Mouse (Mus musculus): ENCODE measurements around the gene Htr2a. TPM values are rescaled to one million over a fixed set of nuclear protein-coding genes. Genes with fewer than 3 reads are reported as not detected.

Gene Htr2a
- polyA plus RNA-seq, 1 experiment from 2014 or later = 0.49 TPM

DNA sequence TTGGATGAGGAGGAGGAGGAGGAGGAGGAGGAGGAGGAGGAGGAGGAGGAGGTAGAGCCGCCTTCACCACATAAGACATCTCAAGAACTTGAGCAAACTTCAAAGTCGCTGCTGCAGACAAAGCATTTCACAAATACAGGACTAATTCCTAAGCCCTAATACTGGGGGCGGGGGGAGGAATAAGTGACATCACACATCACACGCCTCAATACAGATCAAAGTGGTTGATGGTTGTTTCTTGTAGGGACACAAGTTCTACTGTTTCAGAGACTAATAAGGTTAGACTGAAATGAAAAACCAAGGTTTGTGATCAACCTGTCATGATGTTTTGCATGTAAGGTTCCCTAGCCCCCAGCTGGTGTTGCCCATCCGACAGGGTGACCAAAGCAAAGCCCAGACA lies 39.2 kb downstream of the Htr2a start:
- no peaks in the 10 kb centered on the region for H3K36me3 ChIP-seq (ENCODE audit: control insufficient read depth, insufficient read depth, low read length)
- ATAC-seq (ENCODE audit: insufficient read depth, low FRiP score, low TSS enrichment) = no peak

DNA sequence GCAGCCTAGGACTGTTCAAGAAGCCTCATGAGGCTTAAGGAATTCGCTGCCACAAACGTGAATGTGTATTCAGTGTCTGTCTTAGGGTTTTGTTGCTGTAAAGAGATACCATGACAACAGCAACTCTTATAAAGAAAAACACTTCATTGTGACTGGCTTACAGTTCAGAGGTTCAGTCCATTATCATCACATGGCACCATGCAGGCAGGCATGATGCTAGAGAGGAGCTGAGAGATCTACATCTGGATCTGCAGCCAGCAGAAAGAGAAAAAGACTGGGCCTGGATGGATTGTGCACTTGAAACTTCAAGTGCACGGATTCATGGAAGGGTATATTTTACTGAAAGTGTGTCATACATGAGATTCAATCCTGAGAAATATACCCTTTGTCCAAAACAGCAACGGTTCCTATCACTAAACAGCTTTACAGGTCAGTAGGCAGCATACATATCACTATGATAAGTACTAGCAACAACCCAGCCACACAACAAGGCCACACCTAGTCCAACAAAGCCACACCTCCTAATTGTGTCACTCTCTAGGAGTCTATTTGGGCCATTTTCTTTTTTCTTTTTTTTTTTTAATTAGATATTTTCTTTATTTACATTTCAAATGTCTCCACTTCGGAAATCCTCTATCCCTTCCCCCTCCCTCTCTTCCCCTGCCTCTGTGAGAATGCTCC lies 43.8 kb downstream of the Htr2a start:
- Histone ChIP-seq H3K4me2 (ENCODE audit: low read depth) (no peak overlapping the region), H3K27me3 (ENCODE audit: control insufficient read depth, insufficient read depth, low read length) (no peaks in the 10 kb centered on the region), H3K9me3 (ENCODE audit: control insufficient read depth, low read length) (no peaks in the 10 kb centered on the region), H3K36me3 (ENCODE audit: control insufficient read depth, insufficient read depth, low read length) (no peaks in the 10 kb centered on the region), H3K4me3 (ENCODE audit: low read depth, low read length) (no peak overlapping the region), H3K27ac (ENCODE audit: low read depth, low read length) (no peak overlapping the region), H3K4me1 (ENCODE audit: control insufficient read depth, insufficient read depth, low read length) (no peaks in the 10 kb centered on the region), H3K9ac (ENCODE audit: low read length) (no peak overlapping the region)
- ATAC-seq (ENCODE audit: insufficient read depth, low FRiP score, low TSS enrichment) (no peak), DNase-seq (ENCODE audit: low spot score) (no peak)
- 85% methylated on average over 5 of the region's 5 CpGs for WGBS

More for the DNA sequence above, 39.2 kb downstream of the Htr2a start:
- WGBS = 84% methylated on average over 5 of the region's 5 CpGs
- no peak overlapping the region for H3K4me2 ChIP-seq (ENCODE audit: low read depth)
- no peak for DNase-seq (ENCODE audit: low spot score)
- H3K4me3 ChIP-seq (ENCODE audit: low read depth, low read length) = no peak overlapping the region
- H3K9ac ChIP-seq (ENCODE audit: low read length) = no peak overlapping the region
- no peaks in the 10 kb centered on the region for H3K27me3 ChIP-seq (ENCODE audit: control insufficient read depth, insufficient read depth, low read length)
- H3K27ac ChIP-seq (ENCODE audit: low read depth, low read length) = no peak overlapping the region
- no peaks in the 10 kb centered on the region for H3K4me1 ChIP-seq (ENCODE audit: control insufficient read depth, insufficient read depth, low read length)
- no peaks in the 10 kb centered on the region for H3K9me3 ChIP-seq (ENCODE audit: control insufficient read depth, low read length)

DNA sequence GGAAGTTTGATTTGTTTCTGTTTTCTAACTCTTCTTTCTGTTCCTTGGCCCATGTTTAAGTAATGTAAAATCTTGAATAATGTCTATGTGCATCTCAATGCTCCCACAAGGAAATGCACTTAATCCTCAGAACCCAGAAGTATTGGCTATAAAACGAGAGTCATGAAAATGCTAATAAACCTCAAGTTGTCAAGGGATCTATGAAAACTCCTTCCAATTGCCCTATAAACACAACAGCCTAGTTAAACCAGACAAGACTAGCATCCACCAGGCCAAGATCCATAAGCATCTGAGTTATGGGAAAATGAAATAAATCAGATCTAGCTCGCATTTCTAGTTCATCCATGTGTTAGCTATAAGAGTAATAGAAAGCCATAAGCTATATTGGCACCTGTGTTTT lies 51.3 kb downstream of the Htr2a start:
- Histone ChIP-seq H3K4me3 (ENCODE audit: low read depth, low read length) (no peak overlapping the region), H3K9me3 (ENCODE audit: control insufficient read depth, low read length) (no peaks in the 10 kb centered on the region), H3K4me1 (ENCODE audit: control insufficient read depth, insufficient read depth, low read length) (no peaks in the 10 kb centered on the region), H3K4me2 (ENCODE audit: low read depth) (no peak overlapping the region), H3K27ac (ENCODE audit: low read depth, low read length) (no peak overlapping the region), H3K27me3 (ENCODE audit: control insufficient read depth, insufficient read depth, low read length) (no peaks in the 10 kb centered on the region), H3K9ac (ENCODE audit: low read length) (no peak overlapping the region), H3K36me3 (ENCODE audit: control insufficient read depth, insufficient read depth, low read length) (no peaks in the 10 kb centered on the region)
- ATAC-seq (ENCODE audit: insufficient read depth, low FRiP score, low TSS enrichment) (no peak), DNase-seq (ENCODE audit: low spot score) (no peak)
- WGBS = 89% methylated on average over 2 of the region's 2 CpGs

DNA sequence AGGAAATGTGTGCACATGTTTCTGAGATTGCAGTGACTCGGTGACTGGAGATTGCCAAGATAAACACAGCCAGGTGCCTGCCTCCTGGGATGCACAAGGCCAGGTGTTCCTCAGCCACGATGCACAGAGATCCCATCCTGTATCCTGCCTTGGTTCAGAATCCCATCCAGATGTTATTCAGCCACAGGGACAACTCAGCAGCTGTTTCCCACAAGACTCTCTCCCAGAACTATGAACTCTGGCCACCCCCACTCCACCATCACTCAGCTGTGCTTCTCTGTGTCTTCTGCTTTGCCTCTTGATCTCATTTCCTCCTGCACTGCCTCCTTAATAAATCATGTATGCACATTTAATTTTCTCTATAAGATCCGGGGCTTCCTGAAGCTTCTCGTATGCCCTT lies 56.1 kb downstream of the Htr2a start:
- Histone ChIP-seq H3K9ac (ENCODE audit: low read length) (no peak overlapping the region), H3K9me3 (ENCODE audit: control insufficient read depth, low read length) (no peaks in the 10 kb centered on the region), H3K4me1 (ENCODE audit: control insufficient read depth, insufficient read depth, low read length) (no peaks in the 10 kb centered on the region), H3K4me2 (ENCODE audit: low read depth) (no peak overlapping the region), H3K27ac (ENCODE audit: low read depth, low read length) (no peak overlapping the region), H3K4me3 (ENCODE audit: low read depth, low read length) (no peak overlapping the region), H3K36me3 (ENCODE audit: control insufficient read depth, insufficient read depth, low read length) (no peaks in the 10 kb centered on the region), H3K27me3 (ENCODE audit: control insufficient read depth, insufficient read depth, low read length) (no peaks in the 10 kb centered on the region)
- no peak for ATAC-seq (ENCODE audit: insufficient read depth, low FRiP score, low TSS enrichment)
- 45% methylated on average over 4 of the region's 4 CpGs for WGBS
- DNase-seq (ENCODE audit: low spot score) = no peak

DNA sequence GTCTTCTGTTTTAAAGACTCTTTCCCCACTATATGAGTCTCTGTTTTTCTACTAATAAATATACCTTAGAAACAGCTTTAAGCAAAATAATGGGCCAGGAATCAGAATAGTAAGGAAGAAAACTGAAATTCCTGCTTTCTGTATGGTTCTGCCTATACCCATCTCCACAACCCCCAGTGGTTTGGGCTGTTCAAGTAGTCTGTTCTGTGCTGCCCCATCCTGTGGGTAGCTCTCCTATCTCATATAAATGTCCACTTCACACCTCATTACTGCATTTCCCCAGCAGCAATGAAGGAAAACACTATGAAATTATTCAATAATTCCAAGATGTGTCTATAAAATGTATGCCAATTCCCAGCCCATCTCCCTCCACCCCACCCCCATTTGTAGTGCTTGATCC lies 56.8 kb downstream of the Htr2a start:
- no peak overlapping the region for H3K4me3 ChIP-seq (ENCODE audit: low read depth, low read length)
- no peaks in the 10 kb centered on the region for H3K4me1 ChIP-seq (ENCODE audit: control insufficient read depth, insufficient read depth, low read length)
- DNase-seq (ENCODE audit: low spot score) (no peak), ATAC-seq (ENCODE audit: insufficient read depth, low FRiP score, low TSS enrichment) (no peak)
- H3K27me3 ChIP-seq (ENCODE audit: control insufficient read depth, insufficient read depth, low read length) = no peaks in the 10 kb centered on the region
- H3K36me3 ChIP-seq (ENCODE audit: control insufficient read depth, insufficient read depth, low read length) = no peaks in the 10 kb centered on the region
- H3K27ac ChIP-seq (ENCODE audit: low read depth, low read length) = no peak overlapping the region
- H3K9me3 ChIP-seq (ENCODE audit: control insufficient read depth, low read length) = no peaks in the 10 kb centered on the region
- no peak overlapping the region for H3K4me2 ChIP-seq (ENCODE audit: low read depth)
- no peak overlapping the region for H3K9ac ChIP-seq (ENCODE audit: low read length)

DNA sequence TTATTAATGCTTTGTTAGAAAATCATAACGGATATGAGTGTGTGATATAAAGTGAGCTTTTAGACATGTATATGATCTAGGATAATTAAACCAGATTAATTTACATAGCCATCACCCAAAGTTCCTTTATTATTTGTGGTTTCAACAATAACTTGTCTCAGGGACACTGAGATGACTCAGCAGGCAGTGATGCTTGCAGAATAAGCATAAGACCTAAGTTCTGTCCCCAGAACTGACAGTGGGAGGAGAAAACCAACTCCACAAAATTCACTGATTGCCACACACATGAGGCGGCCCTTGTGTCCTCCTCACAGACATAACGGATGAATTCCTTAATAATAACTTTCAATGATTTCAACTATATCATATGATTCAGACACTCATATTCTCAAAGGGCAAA lies 58.6 kb downstream of the Htr2a start:
- H3K27ac ChIP-seq (ENCODE audit: low read depth, low read length) = no peak overlapping the region
- no peak overlapping the region for H3K9ac ChIP-seq (ENCODE audit: low read length)
- no peaks in the 10 kb centered on the region for H3K4me1 ChIP-seq (ENCODE audit: control insufficient read depth, insufficient read depth, low read length)
- WGBS = 90% methylated on average over 3 of the region's 3 CpGs
- H3K9me3 ChIP-seq (ENCODE audit: control insufficient read depth, low read length) = no peaks in the 10 kb centered on the region
- H3K4me3 ChIP-seq (ENCODE audit: low read depth, low read length) = no peak overlapping the region
- DNase-seq (ENCODE audit: low spot score) = no peak
- ATAC-seq (ENCODE audit: insufficient read depth, low FRiP score, low TSS enrichment) = no peak
- H3K36me3 ChIP-seq (ENCODE audit: control insufficient read depth, insufficient read depth, low read length) = no peaks in the 10 kb centered on the region
- H3K4me2 ChIP-seq (ENCODE audit: low read depth) = no peak overlapping the region
- no peaks in the 10 kb centered on the region for H3K27me3 ChIP-seq (ENCODE audit: control insufficient read depth, insufficient read depth, low read length)

DNA sequence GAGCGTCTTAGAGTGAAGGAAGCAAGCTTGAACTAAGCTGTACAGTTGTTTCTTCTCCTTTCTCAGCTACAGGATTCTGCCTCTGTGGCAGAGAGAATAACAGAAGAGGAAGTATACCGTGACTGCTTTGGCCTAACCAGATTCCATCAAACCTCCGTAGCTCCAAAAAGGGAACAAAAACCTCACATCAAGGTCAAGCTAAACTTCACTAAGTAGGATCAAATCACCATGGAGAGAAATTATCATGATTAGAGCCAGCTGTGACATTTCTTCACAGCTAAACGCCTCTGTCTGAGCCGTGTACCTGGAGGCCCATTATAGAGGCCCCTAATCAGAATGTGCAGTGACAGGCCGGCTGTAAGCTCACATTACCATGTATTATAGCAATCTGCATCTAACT lies 63.3 kb downstream of the Htr2a start:
- WGBS = 66% methylated on average over 6 of the region's 6 CpGs
- Histone ChIP-seq H3K27me3 (ENCODE audit: control insufficient read depth, insufficient read depth, low read length) (no peaks in the 10 kb centered on the region), H3K4me1 (ENCODE audit: control insufficient read depth, insufficient read depth, low read length) (no peaks in the 10 kb centered on the region), H3K36me3 (ENCODE audit: control insufficient read depth, insufficient read depth, low read length) (no peaks in the 10 kb centered on the region), H3K9ac (ENCODE audit: low read length) (no peak overlapping the region), H3K4me3 (ENCODE audit: low read depth, low read length) (no peak overlapping the region), H3K27ac (ENCODE audit: low read depth, low read length) (no peak overlapping the region), H3K4me2 (ENCODE audit: low read depth) (no peak overlapping the region), H3K9me3 (ENCODE audit: control insufficient read depth, low read length) (no peaks in the 10 kb centered on the region)
- ATAC-seq (ENCODE audit: insufficient read depth, low FRiP score, low TSS enrichment) (no peak), DNase-seq (ENCODE audit: low spot score) (no peak)

DNA sequence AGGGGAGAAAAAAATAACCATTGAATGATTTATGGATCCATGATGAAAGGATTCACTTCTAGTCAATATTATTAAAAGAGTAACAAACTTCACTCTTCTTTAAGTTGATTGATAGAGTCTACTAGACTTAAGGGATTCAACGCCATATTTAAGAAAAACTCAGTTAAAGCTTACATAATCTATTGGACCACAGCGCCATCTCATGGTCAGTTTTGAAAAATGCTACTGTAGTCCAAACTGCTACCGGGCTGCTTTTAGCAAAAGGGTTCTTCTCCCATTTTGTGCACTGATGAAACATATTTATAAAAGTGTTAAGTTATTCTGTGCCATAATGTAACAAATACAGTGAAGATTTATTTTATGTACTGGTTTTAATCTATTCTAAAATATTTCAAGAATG lies 68.4 kb downstream of the Htr2a start:
- Histone ChIP-seq H3K4me1 (ENCODE audit: control insufficient read depth, insufficient read depth, low read length) (no peaks in the 10 kb centered on the region), H3K27me3 (ENCODE audit: control insufficient read depth, insufficient read depth, low read length) (no peaks in the 10 kb centered on the region), H3K4me2 (ENCODE audit: low read depth) (no peak overlapping the region), H3K4me3 (ENCODE audit: low read depth, low read length) (no peak overlapping the region), H3K27ac (ENCODE audit: low read depth, low read length) (no peak overlapping the region), H3K9me3 (ENCODE audit: control insufficient read depth, low read length) (no peaks in the 10 kb centered on the region), H3K36me3 (ENCODE audit: control insufficient read depth, insufficient read depth, low read length) (no peaks in the 10 kb centered on the region), H3K9ac (ENCODE audit: low read length) (no peak overlapping the region)
- WGBS = 36% methylated on average over 3 of the region's 3 CpGs
- ATAC-seq (ENCODE audit: insufficient read depth, low FRiP score, low TSS enrichment) (no peak), DNase-seq (ENCODE audit: low spot score) (peak; percentile 58)

DNA sequence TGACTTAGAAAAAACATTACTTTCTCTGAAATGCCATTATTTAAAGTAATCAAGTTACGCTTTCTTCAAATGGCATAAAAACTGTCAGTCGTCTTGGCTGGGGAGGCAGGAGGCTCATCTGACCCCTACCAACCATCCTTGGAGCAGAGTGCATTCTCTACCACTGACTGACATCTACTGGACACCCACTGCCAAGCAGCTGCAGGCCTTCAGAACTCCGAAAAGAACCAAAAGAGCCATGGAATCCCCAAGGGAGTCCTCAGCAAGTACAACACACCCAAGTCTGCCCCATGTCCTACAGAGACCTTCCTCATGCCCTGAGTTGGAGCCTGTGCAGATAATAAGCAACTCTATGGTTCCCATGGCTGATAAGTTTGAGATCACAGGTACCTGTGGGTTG lies 82.9 kb downstream of the Htr2a start:
- Histone ChIP-seq H3K4me3 (ENCODE audit: low read depth, low read length) (no peak overlapping the region), H3K27ac (ENCODE audit: low read depth, low read length) (no peak overlapping the region), H3K4me2 (ENCODE audit: low read depth) (no peak overlapping the region), H3K36me3 (ENCODE audit: control insufficient read depth, insufficient read depth, low read length) (no peaks in the 10 kb centered on the region), H3K9ac (ENCODE audit: low read length) (no peak overlapping the region), H3K27me3 (ENCODE audit: control insufficient read depth, insufficient read depth, low read length) (no peaks in the 10 kb centered on the region), H3K9me3 (ENCODE audit: control insufficient read depth, low read length) (no peaks in the 10 kb centered on the region), H3K4me1 (ENCODE audit: control insufficient read depth, insufficient read depth, low read length) (no peaks in the 10 kb centered on the region)
- ATAC-seq (ENCODE audit: insufficient read depth, low FRiP score, low TSS enrichment) = no peak
- 80% methylated on average over 3 of the region's 3 CpGs for WGBS
- DNase-seq (ENCODE audit: low spot score) = no peak

All from neural tube, embryonic 11.5 days (tissue).